Mouse (Mus musculus) embryonic facial prominence, embryonic 12.5 days (tissue): ENCODE measurements around the gene Oas1g. TPM values are rescaled to one million over a fixed set of nuclear protein-coding genes. Genes with fewer than 3 reads are reported as not detected.

Experiments used
- ATAC-seq: fragments of 200-750 bp; cut with Nextera tagmentation; 2 replicates; pipeline ENCODE4 v1.8.0; 2017; ENCODE audit not compliant: insufficient number of reproducible peaks, insufficient read depth, low FRiP score, low TSS enrichment
- H3K27ac ChIP-seq: fragments of 300-500 bp; sonication (generic); 2 replicates; pipeline ENCODE4 v1.5.1; 2016; ENCODE audit warnings: mild to moderate bottlenecking
- H3K27me3 ChIP-seq: fragments of 300-500 bp; sonication (generic); 2 replicates; pipeline ENCODE4 v1.6.1; 2016; ENCODE audit warnings: mild to moderate bottlenecking, moderate library complexity
- H3K36me3 ChIP-seq: fragments of 300-500 bp; sonication (generic); 2 replicates; pipeline ENCODE4 v1.6.1; 2016; ENCODE audit warnings: mild to moderate bottlenecking
- H3K4me1 ChIP-seq: fragments of 300-500 bp; sonication (generic); 2 replicates; pipeline ENCODE4 v1.6.1; 2016
- H3K4me2 ChIP-seq: fragments of 300-500 bp; sonication (generic); replicated peaks from 2 replicates; pipeline ENCODE4 v1.6.1; 2016; ENCODE audit warnings: mild to moderate bottlenecking, moderate library complexity
- H3K4me3 ChIP-seq: fragments of 300-500 bp; sonication (generic); 2 replicates; pipeline ENCODE4 v1.5.1; 2016; ENCODE audit warnings: mild to moderate bottlenecking
- H3K9ac ChIP-seq: fragments of 300-500 bp; sonication (generic); 2 replicates; pipeline ENCODE4 v1.6.1; 2016; ENCODE audit warnings: mild to moderate bottlenecking, moderate library complexity
- H3K9me3 ChIP-seq: fragments of 300-500 bp; sonication (generic); 2 replicates; pipeline ENCODE4 v1.6.1; 2016; ENCODE audit warnings: mild to moderate bottlenecking, moderate library complexity
- WGBS: fragments of 180-500 bp; shearing (Covaris S2); methylation state at CpG from one replicate; pipeline ENCODE4 v1.1.7; 2016; 5-methylcytosine and 5-hydroxymethylcytosine counted together
- microRNA-seq: library from miRNA; unstranded; fragments of <30 nt; microRNA quantifications from one replicate; pipeline ENCODE4, GENCODE M21; 2017
- polyA plus RNA-seq: library from polyadenylated mRNA; unstranded; fragments of >200 nt; fragmentation: Nextera tagmentation; extraction: Ambion mirVana; gene quantifications from 2 replicates; pipeline ENCODE4 v1.2.1, GENCODE M21; 2016

Gene Oas1g
- polyA plus RNA-seq, 1 experiment from 2014 or later, result 0.41 TPM

DNA sequence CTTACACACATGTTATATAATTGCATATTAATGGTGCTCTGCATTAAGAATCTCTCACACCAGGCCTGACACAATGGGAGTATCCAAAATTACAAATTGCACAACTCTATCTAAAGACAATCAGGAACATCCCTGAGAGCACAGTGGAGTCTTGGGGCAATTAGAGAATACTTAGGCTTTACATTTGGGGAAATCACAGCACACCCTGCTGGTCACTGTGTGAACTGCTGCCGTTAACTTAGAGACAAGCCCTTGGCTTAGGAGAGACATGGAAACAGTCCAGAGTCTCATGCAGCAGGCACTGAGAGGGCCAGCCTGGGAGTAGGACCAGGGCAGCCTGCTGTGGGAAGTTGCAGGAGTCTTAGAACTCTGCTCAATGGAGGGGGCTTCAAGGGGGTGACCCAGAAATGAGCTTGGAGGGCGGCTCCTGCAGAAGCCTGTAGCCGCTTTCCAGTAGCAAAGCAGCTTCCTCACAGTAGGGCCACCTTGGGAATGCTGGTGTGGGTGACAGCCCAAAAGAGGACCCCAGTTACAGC, 37.7 kb downstream of the Oas1g start:
- Histone ChIP-seq H3K4me2 (no peak overlapping the region), H3K27me3 (no peaks in the 10 kb centered on the region), H3K4me1 (no peaks in the 10 kb centered on the region), H3K9me3 (peaks cover 6% of the 10 kb centered on the region; the same call in 1 of the 2 replicates), H3K4me3 (no peak overlapping the region), H3K36me3 (no peaks in the 10 kb centered on the region), H3K9ac (no peak overlapping the region), H3K27ac (no peak overlapping the region)
- ATAC-seq, result no peak
- 62% methylated on average over 3 of the region's 3 CpGs for WGBS

DNA sequence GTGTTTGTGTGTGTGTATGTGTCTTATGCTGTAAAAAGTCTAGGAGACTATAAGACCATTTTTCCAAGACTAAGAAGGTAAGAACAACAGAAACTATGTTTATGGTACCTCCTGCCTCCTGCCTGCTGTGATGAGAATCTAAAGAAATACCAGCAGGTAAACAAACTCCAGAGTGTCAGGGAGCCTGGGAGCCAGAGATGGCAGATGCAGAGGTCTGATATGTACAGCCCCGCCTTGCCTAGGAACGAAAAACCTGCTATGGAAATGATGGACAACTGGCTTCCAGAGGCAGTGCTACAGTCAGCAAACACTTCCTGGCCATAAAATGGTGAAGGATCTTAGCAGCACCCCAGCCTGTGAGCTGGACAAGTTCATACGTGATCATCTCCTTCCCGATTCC, 40.3 kb downstream of the Oas1g start, which contains the start of gene Oas1f:
TSS of gene Oas1f (plus strand) at position 301 of the 400 bp plus-strand sequence.
- no peak within 1 kb of the TSS for H3K9ac ChIP-seq
- H3K4me2 ChIP-seq, result no peak within 1 kb of the TSS
- no peak within 1 kb of the TSS for H3K4me3 ChIP-seq
- H3K27ac ChIP-seq, result no peak within 1 kb of the TSS
- H3K4me1 ChIP-seq, result no peaks in the 10 kb centered on the region
- ATAC-seq, result no peak
- no peaks in the 10 kb centered on the region for H3K27me3 ChIP-seq
- no peaks in the 10 kb centered on the region for H3K9me3 ChIP-seq
- WGBS, result 75% methylated on average over 4 of the region's 4 CpGs
- no peaks in the 10 kb centered on the region for H3K36me3 ChIP-seq

DNA sequence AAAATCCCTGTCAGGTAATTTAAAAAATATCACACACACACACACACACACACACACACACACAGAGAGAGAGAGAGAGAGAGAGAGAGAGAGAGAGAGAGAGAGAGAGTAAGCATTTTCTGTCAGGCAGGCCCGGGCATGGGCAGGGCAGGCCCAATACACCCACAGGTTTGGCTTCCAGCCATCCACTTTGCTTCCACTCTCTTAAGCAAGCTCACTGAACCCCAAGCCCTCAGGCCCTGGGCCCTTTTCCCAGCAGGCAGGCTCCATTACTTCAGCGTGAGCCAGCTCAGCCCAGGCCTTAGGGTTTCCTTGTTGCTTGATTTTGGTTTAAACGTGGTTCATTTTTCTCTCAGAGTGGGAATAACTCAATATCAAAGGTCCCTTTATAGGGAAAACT, 42.7 kb downstream of the Oas1g start:
- H3K27me3 ChIP-seq, result no peaks in the 10 kb centered on the region
- no peak overlapping the region for H3K27ac ChIP-seq
- H3K9ac ChIP-seq, result no peak overlapping the region
- 85% methylated on average over 3 of the region's 3 CpGs for WGBS
- H3K4me3 ChIP-seq, result no peak overlapping the region
- H3K4me1 ChIP-seq, result no peaks in the 10 kb centered on the region
- no peaks in the 10 kb centered on the region for H3K36me3 ChIP-seq
- H3K4me2 ChIP-seq, result no peak overlapping the region
- ATAC-seq, result no peak
- H3K9me3 ChIP-seq, result no peaks in the 10 kb centered on the region

DNA sequence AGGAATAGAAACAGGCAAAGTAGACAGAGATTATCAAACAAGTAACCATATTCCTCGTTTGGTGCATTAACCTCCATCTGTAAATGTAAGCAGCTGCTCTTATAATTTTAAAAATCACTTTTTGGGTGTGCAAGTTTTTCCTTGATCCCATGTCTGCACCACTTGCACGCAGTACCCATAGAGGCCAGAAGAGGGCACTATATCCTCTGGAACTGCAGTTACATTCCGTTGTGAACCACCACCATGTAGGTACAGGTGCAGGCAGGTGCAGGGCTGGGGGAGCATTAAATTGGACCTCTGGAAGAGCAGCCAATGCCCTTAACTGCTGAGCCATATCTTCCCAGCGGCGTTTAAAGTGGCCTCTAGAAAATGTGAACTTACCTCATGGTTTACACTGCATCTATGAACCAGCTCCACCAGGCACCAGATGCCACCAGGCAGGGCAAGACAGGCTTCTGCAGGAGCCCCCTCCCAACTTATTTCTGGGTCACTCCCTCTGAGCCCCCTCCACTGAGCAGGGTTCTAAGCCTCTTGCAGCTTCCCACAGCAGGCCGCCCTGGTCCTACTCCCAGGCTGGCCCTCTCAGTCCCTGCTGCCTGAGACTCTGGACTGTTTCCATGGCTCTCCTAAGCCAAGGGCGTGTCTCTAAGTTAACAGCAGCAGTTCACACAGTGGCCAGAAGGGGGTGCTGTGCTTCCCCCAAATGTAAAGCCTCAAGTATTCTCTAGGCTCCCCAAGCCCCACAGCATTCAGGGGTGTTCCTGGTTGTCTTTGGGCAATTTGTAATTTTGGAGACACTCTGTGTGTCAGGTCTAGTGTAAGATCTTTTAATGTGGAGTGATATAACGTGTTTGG, 50.5 kb downstream of the Oas1g start:
- WGBS, result 8% methylated on average over 8 of the region's 8 CpGs

DNA sequence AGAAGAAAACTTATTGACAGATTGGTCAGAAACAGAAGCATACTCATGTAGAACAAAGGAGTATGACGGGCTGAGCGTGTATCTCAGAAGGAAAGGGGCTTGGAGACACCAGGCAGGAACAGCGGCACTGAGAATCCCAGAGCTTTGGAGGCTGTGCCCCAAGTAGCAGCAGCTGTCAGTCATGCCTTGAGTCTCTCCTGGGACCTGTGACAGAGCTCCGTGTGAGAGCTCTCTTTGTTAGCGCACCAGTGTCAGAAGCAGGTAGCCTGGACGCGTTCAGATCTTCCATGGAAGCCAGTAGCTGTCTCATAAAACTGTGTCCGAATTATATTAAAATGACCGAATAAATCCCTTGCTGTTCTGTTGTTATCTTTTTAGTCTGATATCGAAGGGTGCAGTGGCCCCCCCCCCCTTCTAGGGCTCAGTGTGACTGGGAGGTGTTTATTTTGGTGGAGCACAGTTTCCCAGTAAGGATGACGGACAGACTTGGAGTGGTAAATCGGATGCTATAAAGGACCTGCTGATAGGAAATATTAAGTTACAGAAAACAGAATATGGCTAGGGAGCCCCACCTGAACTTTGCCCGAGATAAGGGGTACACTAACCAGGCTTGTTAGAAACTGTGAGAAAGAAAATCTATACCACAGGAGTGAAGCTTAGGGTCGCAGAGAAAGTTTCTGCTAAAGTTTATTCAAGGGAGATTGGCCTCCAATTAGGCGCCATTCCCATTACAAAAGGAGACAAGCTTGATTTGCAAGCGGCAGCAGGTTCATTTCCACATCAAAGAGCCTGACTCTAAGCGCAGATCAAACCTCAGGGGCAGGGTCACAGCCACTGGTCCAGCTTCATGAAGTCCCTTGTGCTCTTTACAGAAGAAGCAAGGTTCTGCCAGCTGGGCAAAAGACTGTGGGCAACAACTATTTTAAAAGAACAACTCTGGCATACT, 53.8 kb downstream of the Oas1g start:
- Histone ChIP-seq H3K4me2 (no peak overlapping the region), H3K4me1 (peaks cover 4% of the 10 kb centered on the region; the same call in 1 of the 2 replicates)
- no peak for ATAC-seq

More for the DNA sequence above, 50.5 kb downstream of the Oas1g start:
- no peak overlapping the region for H3K4me3 ChIP-seq
- peaks cover 4% of the 10 kb centered on the region; the same call in 1 of the 2 replicates for H3K4me1 ChIP-seq
- no peak overlapping the region for H3K4me2 ChIP-seq
- no peak overlapping the region for H3K9ac ChIP-seq
- H3K27ac ChIP-seq, result no peak overlapping the region
- ATAC-seq, result no peak
- peaks cover 5% of the 10 kb centered on the region; the same call in 1 of the 2 replicates for H3K27me3 ChIP-seq
- H3K36me3 ChIP-seq, result no peaks in the 10 kb centered on the region
- H3K9me3 ChIP-seq, result no peaks in the 10 kb centered on the region

GRCm38 (mm10) chr5:120831031-120831430, 56.4 kb downstream of the Oas1g start:
- ATAC-seq, result no peak
- 82% methylated on average over 4 of the region's 4 CpGs for WGBS
- peaks cover 4% of the 10 kb centered on the region; the same call in 1 of the 2 replicates for H3K4me1 ChIP-seq

More for the DNA sequence above, 53.8 kb downstream of the Oas1g start:
- Histone ChIP-seq H3K9me3 (no peaks in the 10 kb centered on the region), H3K27ac (no peak overlapping the region), H3K27me3 (peaks cover 5% of the 10 kb centered on the region; the same call in 1 of the 2 replicates), H3K4me3 (no peak overlapping the region), H3K9ac (no peak overlapping the region), H3K36me3 (no peaks in the 10 kb centered on the region)
- WGBS, result 20% methylated on average over 17 of the region's 17 CpGs

More at GRCm38 (mm10) chr5:120831031-120831430, 56.4 kb downstream of the Oas1g start:
- peaks cover 1% of the 10 kb centered on the region; the same call in 1 of the 2 replicates for H3K27me3 ChIP-seq
- H3K27ac ChIP-seq, result no peak overlapping the region
- H3K9ac ChIP-seq, result no peak overlapping the region
- H3K4me2 ChIP-seq, result no peak overlapping the region
- no peaks in the 10 kb centered on the region for H3K36me3 ChIP-seq
- no peaks in the 10 kb centered on the region for H3K9me3 ChIP-seq
- H3K4me3 ChIP-seq, result no peak overlapping the region

Small RNA genes lying within 50 kb of the gene (microRNA-seq; reads per million reads assigned to microRNA genes)
- gene Gm22907, result not detected

Other genes starting within 250 kb of the Oas1g start
- 0.18 and 0.26 TPM in 2 replicates for gene Rasal1, start 238.8 kb downstream of the Oas1g start, polyA plus RNA-seq
- 8.9 and 9.1 TPM in 2 replicates for gene Dtx1, start 175.7 kb downstream of the Oas1g start, polyA plus RNA-seq
- gene Oas2, start 137.8 kb downstream of the Oas1g start, polyA plus RNA-seq, result 0.18 and 0.26 TPM in 2 replicates
- 0.08 TPM in 1 of 2 replicates, not detected in the other for gene Oas3, start 110.0 kb downstream of the Oas1g start, polyA plus RNA-seq
- gene Oas1e, start 92.1 kb downstream of the Oas1g start, polyA plus RNA-seq, result not detected in 2 replicates
- 0.22 and 0.45 TPM in 2 replicates for gene Oas1c, start 75.1 kb downstream of the Oas1g start, polyA plus RNA-seq
- gene Oas1f, start 40.2 kb downstream of the Oas1g start, polyA plus RNA-seq, result not detected in 2 replicates
- not detected in 2 replicates for gene Oas1h, start 26.2 kb downstream of the Oas1g start, polyA plus RNA-seq
- gene Oas1a, start 19.9 kb upstream of the Oas1g start, polyA plus RNA-seq, result 0.49 and 0.78 TPM in 2 replicates
- not detected in 2 replicates for gene Oas1d, start 26.9 kb upstream of the Oas1g start, polyA plus RNA-seq
- gene Rph3a, start 122.5 kb upstream of the Oas1g start, polyA plus RNA-seq, result 0.23 and 0.27 TPM in 2 replicates